Mouse (Mus musculus): ENCODE data around the gene Ptpn5. TPM values are rescaled to one million over a fixed set of nuclear protein-coding genes. Genes with fewer than 3 reads are reported as not detected.
A peak's percentile ranks its signal among the peaks of the same experiment; 100 is the strongest.

The Ptpn5 gene
- total and polyA plus RNA-seq, 3 experiments = 0.03 TPM; not detected in 2

DNA sequence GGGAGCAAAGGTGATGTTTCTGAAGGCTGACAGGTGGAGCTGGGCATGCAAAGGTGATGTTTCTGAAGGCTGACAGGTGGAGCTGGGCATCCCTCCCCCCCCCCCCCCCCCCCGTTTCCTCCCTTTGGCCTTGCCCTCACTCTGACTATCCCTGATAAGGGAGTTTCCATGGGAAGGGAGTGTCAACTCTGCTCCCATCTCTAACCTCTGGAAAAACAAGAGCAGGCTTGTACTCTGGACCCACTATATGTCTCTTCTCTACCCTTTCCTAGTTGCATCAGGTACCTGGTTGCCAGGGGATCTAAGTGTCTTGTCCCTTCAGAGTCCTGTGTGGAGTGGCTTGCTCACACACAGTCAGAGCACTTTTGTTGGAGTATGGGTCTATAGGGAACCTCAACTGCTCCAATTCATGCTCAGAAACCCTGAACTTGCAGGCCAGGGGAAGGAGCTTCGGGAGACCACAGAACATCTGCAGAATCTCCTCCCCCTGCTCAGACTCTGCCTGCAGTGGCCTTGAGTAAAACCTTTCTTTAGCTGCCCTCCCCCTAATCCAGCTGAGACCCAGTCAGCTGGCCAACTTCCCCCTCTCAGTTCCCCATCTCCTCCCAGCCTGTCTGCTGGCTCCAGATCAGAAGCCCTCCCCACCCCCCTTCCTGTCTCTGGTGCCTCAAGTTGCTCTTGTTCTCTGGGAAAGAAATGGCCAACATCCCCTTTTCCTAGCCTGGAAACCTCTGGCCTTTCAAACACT lies 81.9 kb downstream of the Ptpn5 start (continued):
- no peak for TF ChIP-seq POLR2AphosphoS2 (IDR thresholded peaks at IDR 0.05; ENCODE audit: low read length)
- TF ChIP-seq MAZ (IDR thresholded peaks at IDR 0.05; ENCODE audit: low read depth, low read length) = 0 out of 2 replicates have a peak, but pooled peaks have one; percentile 38
- TF ChIP-seq SIN3A (IDR thresholded peaks at IDR 0.05; ENCODE audit: low read length) = peak; percentile 54; the same call in 1 of the 2 replicates
- TF ChIP-seq EP300 (IDR thresholded peaks at IDR 0.05; ENCODE audit: low read depth in 1 of 2, low read length in 2 of 2) = peak in 1 of 2 experiments; percentile 33; a peak in 1 of 4 replicates
- TF ChIP-seq TBP (IDR thresholded peaks at IDR 0.05; ENCODE audit: low read depth, low read length) = no peak
- TF ChIP-seq MXI1 (IDR thresholded peaks at IDR 0.05; ENCODE audit: low read depth, low read length) = no peak
- no peak for TF ChIP-seq MAFK (IDR thresholded peaks at IDR 0.05; ENCODE audit: borderline replicate concordance, low read depth, low read length)
- no peak for TF ChIP-seq TAL1 (IDR thresholded peaks at IDR 0.05; ENCODE audit: low read length)
- no peak for TF ChIP-seq JUND (IDR thresholded peaks at IDR 0.05; ENCODE audit: low read depth, low read length)
- TF ChIP-seq ZMIZ1 (IDR thresholded peaks at IDR 0.05; ENCODE audit: low read depth, low read length) = no peak
- TF ChIP-seq NRF1 (IDR thresholded peaks at IDR 0.05; ENCODE audit: insufficient read depth, low read depth, low read length, poor library complexity, severe bottlenecking) = no peak

DNA sequence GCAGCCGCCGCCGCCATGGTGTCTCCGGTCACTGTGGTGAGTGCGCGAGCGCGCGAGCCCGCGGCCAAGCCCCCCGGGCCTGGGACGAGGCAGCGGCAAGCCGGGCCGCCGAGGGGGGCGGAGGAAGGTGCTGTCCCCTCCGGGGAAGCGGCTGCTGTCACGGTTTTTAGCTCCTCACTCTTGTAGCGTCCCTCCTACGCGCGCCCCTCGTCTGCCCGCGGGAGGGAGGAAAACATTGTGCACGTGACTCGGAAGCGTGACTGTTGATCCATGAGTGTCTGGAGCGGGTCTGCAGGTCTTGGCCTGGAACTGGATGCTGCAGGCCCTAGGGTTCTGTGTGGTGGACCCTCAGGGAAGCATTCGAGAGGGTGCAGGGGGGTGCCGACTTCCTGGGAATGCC lies 82.7 kb downstream of the Ptpn5 start:
- DNase-seq (ENCODE audit: low read depth, low spot score) = no peak
- H3K27me3 ChIP-seq (ENCODE audit: control insufficient read depth in 1 of 2, insufficient read depth in 2 of 2, low read length in 2 of 2) = peaks cover 0 to 4% of the 10 kb centered on the region in 2 experiments; a peak in 3 of 4 replicates
- H3K9me3 ChIP-seq (replicated peaks; ENCODE audit: insufficient read depth, low read length) = no peaks in the 10 kb centered on the region
- H3K4me3 ChIP-seq (ENCODE audit: control insufficient read depth in 1 of 2, insufficient read depth in 1 of 2, low read depth in 2 of 2, low read length in 2 of 2) = peak overlapping the region; percentile 51 to 69
- peaks cover 0 to 7% of the 10 kb centered on the region in 2 experiments; a peak in 2 of 4 replicates for H3K36me3 ChIP-seq (ENCODE audit: control insufficient read depth in 1 of 2, insufficient read depth in 2 of 2, low read length in 2 of 2)
- H3K79me2 ChIP-seq (ENCODE audit: control insufficient read depth, insufficient read depth, low read length, poor library complexity) = no peaks in the 10 kb centered on the region
- H3K4me1 ChIP-seq (ENCODE audit: control insufficient read depth in 1 of 2, insufficient read depth in 2 of 2, low read length in 2 of 2) = peaks cover 0 to 15% of the 10 kb centered on the region in 2 experiments; a peak in 3 of 4 replicates
- no peak overlapping the region for H3K27ac ChIP-seq (ENCODE audit: control insufficient read depth, low read depth, low read length)
- TF ChIP-seq HCFC1 (IDR thresholded peaks at IDR 0.05; ENCODE audit: low read depth, low read length) = no peak
- no peak for TF ChIP-seq ZMIZ1 (IDR thresholded peaks at IDR 0.05; ENCODE audit: low read depth, low read length)
- no peak for TF ChIP-seq GABPA (IDR thresholded peaks at IDR 0.05; ENCODE audit: low read depth, low read length)
- TF ChIP-seq BHLHE40 (IDR thresholded peaks at IDR 0.05; ENCODE audit: borderline replicate concordance, low read depth, low read length) = peak; percentile 84
- TF ChIP-seq CHD2 (IDR thresholded peaks at IDR 0.05; ENCODE audit: low read length) = no peak
- peak; percentile 78; the same call in 1 of the 2 replicates for TF ChIP-seq MAX (IDR thresholded peaks at IDR 0.05; ENCODE audit: low read length)
- TF ChIP-seq MYB (IDR thresholded peaks at IDR 0.05; ENCODE audit: low read depth, low read length) = no peak
- TF ChIP-seq MXI1 (IDR thresholded peaks at IDR 0.05; ENCODE audit: low read depth, low read length) = peak; percentile 60; the same call in 1 of the 2 replicates
- no peak for TF ChIP-seq MYC (IDR thresholded peaks at IDR 0.05; ENCODE audit: low read depth, low read length)
- no peak for TF ChIP-seq ZKSCAN1 (IDR thresholded peaks at IDR 0.05; ENCODE audit: low read depth, low read length)
- no peak for TF ChIP-seq RCOR1 (IDR thresholded peaks at IDR 0.05; ENCODE audit: low read depth, low read length)
- no peak for TF ChIP-seq E2F4 (IDR thresholded peaks at IDR 0.05; ENCODE audit: borderline replicate concordance, low read depth, low read length)
- TF ChIP-seq JUND (IDR thresholded peaks at IDR 0.05; ENCODE audit: low read depth, low read length) = no peak
- TF ChIP-seq USF1 (IDR thresholded peaks at IDR 0.05; ENCODE audit: low read depth, low read length) = peak; percentile 87
- TF ChIP-seq USF2 (IDR thresholded peaks at IDR 0.05; ENCODE audit: borderline replicate concordance in 1 of 2, insufficient read depth in 1 of 2, low read depth in 1 of 2, low read length in 2 of 2) = peak in 1 of 2 experiments; percentile 42; a peak in 1 of 4 replicates
- H3K9ac ChIP-seq (ENCODE audit: control insufficient read depth, low read depth, low read length, poor library complexity, severe bottlenecking) = peak overlapping the region; percentile 59

All from MEL (cell line).